Comparison of ENCODE assay signal across 16 mouse cellular contexts in genomic region chr4:123184816-123185215, GRCm38 (mm10). TPM values are rescaled to one million over a fixed set of nuclear protein-coding genes. Genes with fewer than 3 reads are reported as not detected.
DNase-seq lines count a peak whose midpoint lies in the region; ATAC-seq and TF ChIP-seq lines count a peak whose summit lies in the region.
"Had no signal": no experiment of that assay in that cellular context is flagged by ENCODE, and none has a peak within 500 bp of the region (broad histone marks: within the 10 kb centered on the region; RNA-seq: fewer than 3 reads in every experiment).

No protein-coding gene starts in this region.

- TF ChIP-seq CTCF in liver, postnatal 0 days (IDR thresholded peaks at IDR 0.05; ENCODE audit: low read depth) = no peak
- TF ChIP-seq CTCF in thymus, adult 2 months (IDR thresholded peaks at IDR 0.05; ENCODE audit: borderline replicate concordance, control insufficient read depth, extremely low read depth, insufficient read depth, low read length, poor library complexity) = no peak

- no peaks in the 10 kb centered on the region for H3K36me3 ChIP-seq in forebrain, embryonic 15.5 days
- H3K36me3 ChIP-seq in forebrain, embryonic 11.5 days (ENCODE audit: control insufficient read depth, insufficient read depth, low read length) = no peaks in the 10 kb centered on the region
- no peaks in the 10 kb centered on the region for H3K36me3 ChIP-seq in midbrain, embryonic 14.5 days (ENCODE audit: control insufficient read depth, insufficient read depth, low read length)
- H3K36me3 ChIP-seq in midbrain, embryonic 11.5 days (ENCODE audit: control insufficient read depth, insufficient read depth, low read length) = no peaks in the 10 kb centered on the region
- H3K36me3 ChIP-seq in liver, postnatal 0 days (replicated peaks; ENCODE audit: insufficient read depth, low read length) = no peaks in the 10 kb centered on the region
- H3K36me3 ChIP-seq in thymus, adult 2 months (ENCODE audit: control insufficient read depth, insufficient read depth, low read length) = no peaks in the 10 kb centered on the region
- H3K36me3 ChIP-seq: heart, embryonic 13.5 days; liver, embryonic 13.5 days had no signal

- no peak for DNase-seq in forebrain, embryonic 11.5 days (ENCODE audit: low spot score)
- DNase-seq in midbrain, embryonic 14.5 days = peak; percentile 76
- DNase-seq in midbrain, embryonic 11.5 days (ENCODE audit: low spot score, missing footprints) = no peak
- DNase-seq in left cerebral cortex, postnatal 10 days (ENCODE audit: extremely low spot score in 1 of 2, low spot score in 2 of 2) = peak; percentile 50 to 57
- DNase-seq in retina, postnatal 1 day = peak; percentile 42
- no peak for DNase-seq in liver, postnatal 0 days
- DNase-seq in thymus, adult 2 months = no peak
- DNase-seq: adrenal gland, postnatal 14 days; liver, embryonic 13.5 days; lung, postnatal 4 days had no signal

- no peak for TF ChIP-seq POLR2A in thymus, adult 2 months (IDR thresholded peaks at IDR 0.05; ENCODE audit: control insufficient read depth, extremely low read depth, insufficient read depth, low read length, poor library complexity)

- ATAC-seq in forebrain, embryonic 15.5 days (replicated peaks) = no peak
- no peak for ATAC-seq in forebrain, embryonic 11.5 days (replicated peaks; ENCODE audit: low FRiP score)
- no peak for ATAC-seq in midbrain, embryonic 14.5 days (ENCODE audit: low FRiP score, low TSS enrichment)
- ATAC-seq in midbrain, embryonic 11.5 days (ENCODE audit: low FRiP score) = no peak
- ATAC-seq in liver, postnatal 0 days = no peak

- intact Hi-C loops in left cerebral cortex, postnatal 10 days (cut with DNase I) = no loop called here

- H3K4me2 ChIP-seq in forebrain, embryonic 15.5 days (replicated peaks) = peak overlapping the region; percentile 81
- H3K4me2 ChIP-seq in forebrain, embryonic 11.5 days (ENCODE audit: low read depth, low read length, severe bottlenecking) = no peak overlapping the region
- H3K4me2 ChIP-seq in midbrain, embryonic 14.5 days (ENCODE audit: low read length) = peak overlapping the region; percentile 76
- no peak overlapping the region for H3K4me2 ChIP-seq in midbrain, embryonic 11.5 days
- H3K4me2 ChIP-seq in liver, postnatal 0 days (ENCODE audit: low read depth, low read length) = no peak overlapping the region
- H3K4me2 ChIP-seq: heart, embryonic 13.5 days; liver, embryonic 13.5 days had no signal

- no peak overlapping the region for H3K9ac ChIP-seq in forebrain, embryonic 15.5 days (replicated peaks)
- H3K9ac ChIP-seq in forebrain, embryonic 11.5 days (ENCODE audit: low read length) = no peak overlapping the region
- H3K9ac ChIP-seq in midbrain, embryonic 14.5 days (replicated peaks; ENCODE audit: low read length) = no peak overlapping the region
- no peak overlapping the region for H3K9ac ChIP-seq in midbrain, embryonic 11.5 days (ENCODE audit: low read length)
- no peak overlapping the region for H3K9ac ChIP-seq in liver, postnatal 0 days (replicated peaks)
- H3K9ac ChIP-seq: heart, embryonic 13.5 days; liver, embryonic 13.5 days had no signal

- H3K4me3 ChIP-seq in forebrain, embryonic 15.5 days = 0 out of 2 replicates have a peak overlapping the region, but pooled peaks have one; percentile 54
- no peak overlapping the region for H3K4me3 ChIP-seq in forebrain, embryonic 11.5 days (ENCODE audit: low read depth, low read length)
- H3K4me3 ChIP-seq in midbrain, embryonic 14.5 days (replicated peaks; ENCODE audit: low read depth, low read length) = no peak overlapping the region
- H3K4me3 ChIP-seq in midbrain, embryonic 11.5 days (ENCODE audit: low read depth, low read length) = no peak overlapping the region
- no peak overlapping the region for H3K4me3 ChIP-seq in liver, postnatal 0 days (ENCODE audit: low read depth, low read length)
- no peak overlapping the region for H3K4me3 ChIP-seq in thymus, adult 2 months (ENCODE audit: control insufficient read depth, insufficient read depth, low read length)
- H3K4me3 ChIP-seq: erythroblast, embryonic 14.5 days; heart, embryonic 13.5 days; liver, embryonic 13.5 days had no signal

- no peak for TF ChIP-seq EP300 in liver, postnatal 0 days (IDR thresholded peaks at IDR 0.05; ENCODE audit: low read depth)

- no peaks in the 10 kb centered on the region for H3K9me3 ChIP-seq in forebrain, embryonic 15.5 days
- no peaks in the 10 kb centered on the region for H3K9me3 ChIP-seq in forebrain, embryonic 11.5 days (ENCODE audit: control insufficient read depth, low read length)
- no peaks in the 10 kb centered on the region for H3K9me3 ChIP-seq in midbrain, embryonic 14.5 days (ENCODE audit: control insufficient read depth, low read length)
- no peaks in the 10 kb centered on the region for H3K9me3 ChIP-seq in midbrain, embryonic 11.5 days (ENCODE audit: control insufficient read depth, low read length)
- H3K9me3 ChIP-seq in liver, postnatal 0 days (ENCODE audit: low read length) = no peaks in the 10 kb centered on the region
- H3K9me3 ChIP-seq: heart, embryonic 13.5 days; liver, embryonic 13.5 days had no signal

- H3K27me3 ChIP-seq in forebrain, embryonic 15.5 days = peaks cover 22% of the 10 kb centered on the region
- peaks cover 35% of the 10 kb centered on the region for H3K27me3 ChIP-seq in forebrain, embryonic 11.5 days (ENCODE audit: control insufficient read depth, insufficient read depth, low read length)
- H3K27me3 ChIP-seq in midbrain, embryonic 14.5 days (ENCODE audit: control insufficient read depth, insufficient read depth, low read length) = peaks cover 22% of the 10 kb centered on the region
- H3K27me3 ChIP-seq in midbrain, embryonic 11.5 days (ENCODE audit: control insufficient read depth, insufficient read depth, low read length) = peaks cover 38% of the 10 kb centered on the region
- H3K27me3 ChIP-seq in liver, postnatal 0 days (ENCODE audit: insufficient read depth, low read length) = peaks cover 63% of the 10 kb centered on the region
- peaks cover 13% of the 10 kb centered on the region for H3K27me3 ChIP-seq in thymus, adult 2 months (ENCODE audit: control insufficient read depth, insufficient read depth, low read length)

- peaks cover 31% of the 10 kb centered on the region for H3K4me1 ChIP-seq in forebrain, embryonic 15.5 days
- H3K4me1 ChIP-seq in forebrain, embryonic 11.5 days (replicated peaks; ENCODE audit: control insufficient read depth, insufficient read depth, low read length) = peaks cover 7% of the 10 kb centered on the region
- peaks cover 15% of the 10 kb centered on the region for H3K4me1 ChIP-seq in midbrain, embryonic 14.5 days (ENCODE audit: control insufficient read depth, insufficient read depth, low read length)
- H3K4me1 ChIP-seq in midbrain, embryonic 11.5 days (ENCODE audit: control insufficient read depth, insufficient read depth, low read length) = peaks cover 7% of the 10 kb centered on the region
- H3K4me1 ChIP-seq in liver, postnatal 0 days (ENCODE audit: insufficient read depth) = peaks cover 13% of the 10 kb centered on the region; the same call in 1 of the 2 replicates
- peaks cover 5% of the 10 kb centered on the region; the same call in 1 of the 2 replicates for H3K4me1 ChIP-seq in thymus, adult 2 months (replicated peaks; ENCODE audit: control insufficient read depth, insufficient read depth, low read length)

- WGBS in forebrain, embryonic 15.5 days = 45% methylated on average over 3 of the region's 3 CpGs
- WGBS in forebrain, embryonic 11.5 days = 43% methylated on average over 3 of the region's 3 CpGs
- WGBS in midbrain, embryonic 14.5 days = 29% methylated on average over 3 of the region's 3 CpGs
- WGBS in midbrain, embryonic 11.5 days = 38% methylated on average over 3 of the region's 3 CpGs
- 39% methylated on average over 3 of the region's 3 CpGs for WGBS in liver, postnatal 0 days (ENCODE audit: insufficient replicate concordance)
- 62% methylated on average over 3 of the region's 3 CpGs for WGBS in thymus, adult 2 months

- H3K27ac ChIP-seq in forebrain, embryonic 15.5 days (replicated peaks) = 0 out of 2 replicates have a peak overlapping the region, but pooled peaks have one; percentile 3
- no peak overlapping the region for H3K27ac ChIP-seq in forebrain, embryonic 11.5 days (ENCODE audit: low read depth, low read length)
- H3K27ac ChIP-seq in midbrain, embryonic 14.5 days (replicated peaks; ENCODE audit: low read depth, low read length) = peak overlapping the region; percentile 43; the same call in 1 of the 2 replicates
- H3K27ac ChIP-seq in midbrain, embryonic 11.5 days (ENCODE audit: low read depth, low read length) = no peak overlapping the region
- H3K27ac ChIP-seq in liver, postnatal 0 days (ENCODE audit: low read depth) = no peak overlapping the region
- H3K27ac ChIP-seq in thymus, adult 2 months (ENCODE audit: control insufficient read depth, insufficient read depth, low read length) = no peak overlapping the region
- H3K27ac ChIP-seq: heart, embryonic 13.5 days; kidney, postnatal 0 days; liver, embryonic 13.5 days had no signal

RNA-seq across cellular contexts. Expression of gene Hpcal4, which starts 1.8 kb away (rescaled TPM):
- polyA plus RNA-seq in forebrain, embryonic 15.5 days (2015; fragmentation: Nextera tagmentation; extraction: Ambion mirVana) = 25.3 and 28.3 TPM in 2 replicates
- polyA plus RNA-seq in forebrain, embryonic 11.5 days (2014; fragmentation: Nextera tagmentation; extraction: Ambion mirVana) = 0.41 and 0.60 TPM in 2 replicates
- polyA plus RNA-seq in midbrain, embryonic 14.5 days (2014; fragmentation: Nextera tagmentation; extraction: Ambion mirVana) = 35.4 and 43.3 TPM in 2 replicates
- 0.38 and 0.94 TPM in 2 replicates for polyA plus RNA-seq in midbrain, embryonic 11.5 days (2014; fragmentation: Nextera tagmentation; extraction: Ambion mirVana)
- 100 to 1,000 TPM; 234 to 238 TPM for total RNA-seq in left cerebral cortex, postnatal 10 days (2021)
- polyA plus RNA-seq in liver, postnatal 0 days (2015; fragmentation: Nextera tagmentation; extraction: Ambion mirVana) = not detected in 2 replicates
- 0.30 and 0.40 TPM in 2 replicates for polyA plus RNA-seq in thymus, adult 2 months (2012; rRNA removed)
- polyA plus RNA-seq: erythroblast, embryonic 14.5 days; liver, embryonic 13.5 days had no signal

RNA-seq across cellular contexts. Expression of gene Nt5c1a, which starts 16.5 kb away (rescaled TPM):
- 0.15 TPM in 1 of 2 replicates, not detected in the other for polyA plus RNA-seq in forebrain, embryonic 15.5 days (2015; fragmentation: Nextera tagmentation; extraction: Ambion mirVana)
- polyA plus RNA-seq in forebrain, embryonic 11.5 days (2014; fragmentation: Nextera tagmentation; extraction: Ambion mirVana) = not detected in 2 replicates
- not detected in 2 replicates for polyA plus RNA-seq in midbrain, embryonic 14.5 days (2014; fragmentation: Nextera tagmentation; extraction: Ambion mirVana)
- not detected in 2 replicates for polyA plus RNA-seq in midbrain, embryonic 11.5 days (2014; fragmentation: Nextera tagmentation; extraction: Ambion mirVana)
- 1 to 10 TPM; 8.2 to 8.6 TPM for total RNA-seq in left cerebral cortex, postnatal 10 days (2021)
- polyA plus RNA-seq in liver, postnatal 0 days (2015; fragmentation: Nextera tagmentation; extraction: Ambion mirVana) = not detected in 2 replicates
- polyA plus RNA-seq in thymus, adult 2 months (2012; rRNA removed) = 0.14 and 1.3 TPM in 2 replicates
- total RNA-seq: ES-E14 had no signal
- polyA plus RNA-seq: erythroblast, embryonic 14.5 days; intestine, embryonic 14.5 days; liver, embryonic 13.5 days had no signal

RNA-seq across cellular contexts. Expression of gene Ppie, which starts 45.1 kb away (rescaled TPM):
- polyA plus RNA-seq in forebrain, embryonic 15.5 days (2015; fragmentation: Nextera tagmentation; extraction: Ambion mirVana) = 71.1 and 71.7 TPM in 2 replicates
- 116 and 123 TPM in 2 replicates for polyA plus RNA-seq in forebrain, embryonic 11.5 days (2014; fragmentation: Nextera tagmentation; extraction: Ambion mirVana)
- polyA plus RNA-seq in midbrain, embryonic 14.5 days (2014; fragmentation: Nextera tagmentation; extraction: Ambion mirVana) = 61.7 and 65.7 TPM in 2 replicates
- polyA plus RNA-seq in midbrain, embryonic 11.5 days (2014; fragmentation: Nextera tagmentation; extraction: Ambion mirVana) = 119 and 126 TPM in 2 replicates
- 10 to 100 TPM; 18.8 to 22.7 TPM for total RNA-seq in left cerebral cortex, postnatal 10 days (2021)
- 25.4 and 26.6 TPM in 2 replicates for polyA plus RNA-seq in liver, postnatal 0 days (2015; fragmentation: Nextera tagmentation; extraction: Ambion mirVana)
- 24.8 and 26.1 TPM in 2 replicates for polyA plus RNA-seq in thymus, adult 2 months (2012; rRNA removed)

RNA-seq across cellular contexts. Expression of gene Heyl, which starts 48.5 kb away (rescaled TPM):
- 4.3 TPM in 2 replicates for polyA plus RNA-seq in forebrain, embryonic 15.5 days (2015; fragmentation: Nextera tagmentation; extraction: Ambion mirVana)
- polyA plus RNA-seq in forebrain, embryonic 11.5 days (2014; fragmentation: Nextera tagmentation; extraction: Ambion mirVana) = 7.1 and 7.9 TPM in 2 replicates
- 3.0 and 7.3 TPM in 2 replicates for polyA plus RNA-seq in midbrain, embryonic 14.5 days (2014; fragmentation: Nextera tagmentation; extraction: Ambion mirVana)
- 6.8 and 7.7 TPM in 2 replicates for polyA plus RNA-seq in midbrain, embryonic 11.5 days (2014; fragmentation: Nextera tagmentation; extraction: Ambion mirVana)
- 1 to 10 TPM; 6.6 to 7.2 TPM for total RNA-seq in left cerebral cortex, postnatal 10 days (2021)
- 0.78 and 0.81 TPM in 2 replicates for polyA plus RNA-seq in liver, postnatal 0 days (2015; fragmentation: Nextera tagmentation; extraction: Ambion mirVana)
- 4.1 and 4.3 TPM in 2 replicates for polyA plus RNA-seq in thymus, adult 2 months (2012; rRNA removed)
- total RNA-seq: ES-E14 had no signal
- polyA plus RNA-seq: erythroblast, embryonic 14.5 days had no signal

Comparison
In these comparisons a context has a peak if more than half of its experiments do, and no peak if none do; other contexts are left out.
1. H3K27ac ChIP-seq: peak in forebrain, embryonic 15.5 days (single experiment) and midbrain, embryonic 14.5 days (single experiment); none in forebrain, embryonic 11.5 days (single experiment), midbrain, embryonic 11.5 days (single experiment), liver, postnatal 0 days (single experiment) and thymus, adult 2 months (single experiment).
2. H3K4me2 ChIP-seq: peak in forebrain, embryonic 15.5 days (single experiment) and midbrain, embryonic 14.5 days (single experiment); none in forebrain, embryonic 11.5 days (single experiment), midbrain, embryonic 11.5 days (single experiment) and liver, postnatal 0 days (single experiment).
3. DNase-seq: peak in midbrain, embryonic 14.5 days (single experiment), left cerebral cortex, postnatal 10 days (2 of 2) and retina, postnatal 1 day (single experiment); none in forebrain, embryonic 11.5 days (single experiment), midbrain, embryonic 11.5 days (single experiment), liver, postnatal 0 days (single experiment) and thymus, adult 2 months (single experiment).
4. RNA of gene Hpcal4, which starts 1.8 kb away (polyA plus RNA-seq): 35.4 to 43.3 TPM in midbrain, embryonic 14.5 days and 25.3 to 28.3 TPM in forebrain, embryonic 15.5 days; 0.41 to 0.60 TPM in forebrain, embryonic 11.5 days, 0.38 to 0.94 TPM in midbrain, embryonic 11.5 days, 0.30 to 0.40 TPM in thymus, adult 2 months and not detected in liver, postnatal 0 days; every median in the first group is over 10 times any median in the second.